Mouse (Mus musculus): ENCODE results near the gene Cdc42. TPM values are rescaled to one million over a fixed set of nuclear protein-coding genes. Genes with fewer than 3 reads are reported as not detected.

The Cdc42 gene
- polyA plus RNA-seq, 1 experiment from 2014 or later: 722 TPM

DNA sequence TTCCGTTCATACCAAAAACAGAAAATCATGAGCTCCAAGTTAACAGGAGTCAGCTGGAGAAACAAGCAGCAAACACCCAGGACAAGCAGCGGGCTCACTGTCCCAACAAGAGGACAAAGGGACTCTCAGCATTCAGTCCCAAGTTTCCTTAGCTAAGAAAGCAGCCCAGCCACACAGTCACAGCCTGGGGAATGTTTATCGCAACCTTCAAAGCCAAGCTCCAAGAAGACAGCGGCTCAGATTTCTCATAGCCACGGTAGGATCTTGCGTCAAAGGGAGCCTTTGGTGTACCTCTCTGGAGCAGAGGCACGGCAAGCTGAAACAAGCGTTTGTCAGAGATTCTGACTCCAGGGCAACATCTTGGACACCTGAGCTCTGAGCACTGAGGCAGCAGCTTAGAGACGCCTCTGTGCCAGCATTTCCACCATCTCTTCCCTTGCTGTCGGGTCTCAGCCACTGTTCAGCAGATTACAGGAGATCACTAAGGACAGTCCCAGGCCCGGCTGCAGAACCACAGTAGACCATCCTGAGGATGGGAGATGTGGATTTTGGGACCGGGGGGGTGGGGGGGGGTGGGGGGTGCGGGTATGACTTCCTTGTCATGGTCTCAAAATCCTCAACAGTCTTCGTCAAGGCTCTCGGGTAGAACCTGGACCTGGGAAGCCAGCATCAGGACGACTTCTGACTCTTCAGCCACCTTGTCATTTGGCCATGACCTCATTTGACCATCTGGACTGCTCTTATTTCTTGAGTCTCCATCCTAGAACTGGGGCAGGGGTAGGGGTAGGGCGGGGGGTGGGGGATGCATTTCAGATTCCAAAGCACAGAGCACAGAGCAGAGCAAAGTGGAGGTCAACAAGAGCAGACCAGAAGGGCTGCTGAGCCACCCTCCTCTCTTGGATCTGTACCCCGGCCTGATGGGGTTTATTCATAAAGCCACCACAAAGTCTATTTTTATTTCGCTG is 18.1 kb upstream of the Cdc42 start:
- Histone ChIP-seq H3K36me3 (ENCODE audit: control insufficient read depth, insufficient read depth, low read length) (no peaks in the 10 kb centered on the region), H3K27me3 (ENCODE audit: control insufficient read depth, insufficient read depth, low read length) (no peaks in the 10 kb centered on the region), H3K27ac (ENCODE audit: low read depth, low read length) (no peak overlapping the region), H3K4me3 (ENCODE audit: low read depth, low read length) (no peak overlapping the region), H3K9me3 (ENCODE audit: control insufficient read depth, low read length) (no peaks in the 10 kb centered on the region), H3K9ac (ENCODE audit: low read length) (no peak overlapping the region), H3K4me2 (ENCODE audit: low read depth) (no peak overlapping the region), H3K4me1 (ENCODE audit: control insufficient read depth, insufficient read depth, low read length) (no peaks in the 10 kb centered on the region)
- peak; percentile 30 for DNase-seq (ENCODE audit: low spot score)
- no peak for ATAC-seq (ENCODE audit: insufficient read depth, low FRiP score, low TSS enrichment)
- 49% methylated on average over 19 of the region's 19 CpGs for WGBS

DNA sequence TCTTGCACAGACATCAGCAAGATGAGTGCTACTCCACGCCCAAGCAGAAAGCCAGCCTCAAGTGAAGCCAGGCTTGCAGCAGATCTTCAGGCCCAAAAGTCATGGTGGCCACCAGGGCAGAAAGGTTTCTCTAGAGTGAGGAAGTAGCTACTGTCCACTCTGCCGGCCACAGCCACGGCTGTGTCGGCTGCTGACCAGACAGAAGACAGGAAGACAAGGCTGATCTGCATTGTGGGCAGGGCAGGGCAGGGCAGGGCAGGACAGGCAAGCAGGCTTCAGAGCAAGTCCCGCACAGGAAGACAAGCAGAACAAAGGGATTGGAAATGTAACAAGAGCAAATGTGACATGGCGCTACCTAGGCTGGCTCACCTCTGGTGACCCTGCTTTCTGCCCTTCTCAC is 16.2 kb upstream of the Cdc42 start:
- Histone ChIP-seq H3K27ac (ENCODE audit: low read depth, low read length) (no peak overlapping the region), H3K4me1 (ENCODE audit: control insufficient read depth, insufficient read depth, low read length) (no peaks in the 10 kb centered on the region), H3K36me3 (ENCODE audit: control insufficient read depth, insufficient read depth, low read length) (no peaks in the 10 kb centered on the region), H3K27me3 (ENCODE audit: control insufficient read depth, insufficient read depth, low read length) (no peaks in the 10 kb centered on the region), H3K9ac (ENCODE audit: low read length) (no peak overlapping the region), H3K4me3 (ENCODE audit: low read depth, low read length) (no peak overlapping the region), H3K9me3 (ENCODE audit: control insufficient read depth, low read length) (no peaks in the 10 kb centered on the region), H3K4me2 (ENCODE audit: low read depth) (no peak overlapping the region)
- no peak for ATAC-seq (ENCODE audit: insufficient read depth, low FRiP score, low TSS enrichment)
- 65% methylated on average over 6 of the region's 6 CpGs for WGBS
- DNase-seq (ENCODE audit: low spot score): no peak

DNA sequence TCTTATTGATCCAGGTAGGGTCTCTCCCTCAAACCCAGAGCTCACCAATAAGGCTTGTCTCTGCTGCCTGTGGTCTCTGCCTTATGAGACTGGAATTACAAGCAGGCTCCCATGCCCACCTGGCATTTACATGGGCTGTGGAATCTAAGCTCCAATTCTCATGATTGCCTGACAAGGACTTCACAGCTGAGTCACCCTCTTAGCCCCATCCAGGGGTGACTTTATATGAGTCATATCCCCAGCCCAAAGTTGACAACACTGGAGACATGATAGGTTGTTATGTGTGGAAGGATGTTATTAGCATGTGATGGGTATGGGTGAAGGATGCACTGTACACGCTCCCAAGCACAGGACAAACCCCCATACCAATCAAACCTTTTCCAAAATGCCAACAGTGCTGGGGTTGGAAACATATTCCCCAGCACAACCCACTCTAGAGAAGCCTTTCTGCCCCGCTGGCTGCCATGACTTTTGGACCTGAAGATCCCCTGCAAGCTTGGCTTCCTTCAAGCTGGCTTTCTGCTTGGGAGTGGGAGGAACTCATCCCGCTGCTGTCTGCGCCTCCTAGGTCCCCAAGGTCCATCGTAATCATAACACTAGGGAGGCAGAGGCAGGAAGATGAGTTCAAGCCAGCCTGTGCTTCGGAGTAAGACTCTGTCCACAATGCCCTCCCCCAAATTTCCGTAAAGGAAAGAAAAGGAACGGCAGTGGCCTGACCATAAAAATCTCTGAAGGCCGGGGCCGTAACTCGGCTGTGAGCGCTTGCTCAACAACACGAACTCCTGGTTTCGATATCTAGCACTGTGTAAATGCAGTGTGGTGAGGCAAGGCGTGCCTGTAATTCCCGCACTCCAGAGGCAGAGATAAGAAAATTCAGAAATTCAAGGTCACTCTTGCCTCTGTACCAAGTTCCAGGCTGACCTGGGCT is 14.3 kb upstream of the Cdc42 start:
- WGBS: 80% methylated on average over 16 of the region's 16 CpGs
- Histone ChIP-seq H3K27ac (ENCODE audit: low read depth, low read length) (no peak overlapping the region), H3K4me1 (ENCODE audit: control insufficient read depth, insufficient read depth, low read length) (no peaks in the 10 kb centered on the region), H3K9ac (ENCODE audit: low read length) (no peak overlapping the region), H3K9me3 (ENCODE audit: control insufficient read depth, low read length) (no peaks in the 10 kb centered on the region), H3K27me3 (ENCODE audit: control insufficient read depth, insufficient read depth, low read length) (no peaks in the 10 kb centered on the region), H3K4me3 (ENCODE audit: low read depth, low read length) (no peak overlapping the region), H3K4me2 (ENCODE audit: low read depth) (no peak overlapping the region), H3K36me3 (ENCODE audit: control insufficient read depth, insufficient read depth, low read length) (no peaks in the 10 kb centered on the region)
- no peak for DNase-seq (ENCODE audit: low spot score)
- ATAC-seq (ENCODE audit: insufficient read depth, low FRiP score, low TSS enrichment): no peak

DNA sequence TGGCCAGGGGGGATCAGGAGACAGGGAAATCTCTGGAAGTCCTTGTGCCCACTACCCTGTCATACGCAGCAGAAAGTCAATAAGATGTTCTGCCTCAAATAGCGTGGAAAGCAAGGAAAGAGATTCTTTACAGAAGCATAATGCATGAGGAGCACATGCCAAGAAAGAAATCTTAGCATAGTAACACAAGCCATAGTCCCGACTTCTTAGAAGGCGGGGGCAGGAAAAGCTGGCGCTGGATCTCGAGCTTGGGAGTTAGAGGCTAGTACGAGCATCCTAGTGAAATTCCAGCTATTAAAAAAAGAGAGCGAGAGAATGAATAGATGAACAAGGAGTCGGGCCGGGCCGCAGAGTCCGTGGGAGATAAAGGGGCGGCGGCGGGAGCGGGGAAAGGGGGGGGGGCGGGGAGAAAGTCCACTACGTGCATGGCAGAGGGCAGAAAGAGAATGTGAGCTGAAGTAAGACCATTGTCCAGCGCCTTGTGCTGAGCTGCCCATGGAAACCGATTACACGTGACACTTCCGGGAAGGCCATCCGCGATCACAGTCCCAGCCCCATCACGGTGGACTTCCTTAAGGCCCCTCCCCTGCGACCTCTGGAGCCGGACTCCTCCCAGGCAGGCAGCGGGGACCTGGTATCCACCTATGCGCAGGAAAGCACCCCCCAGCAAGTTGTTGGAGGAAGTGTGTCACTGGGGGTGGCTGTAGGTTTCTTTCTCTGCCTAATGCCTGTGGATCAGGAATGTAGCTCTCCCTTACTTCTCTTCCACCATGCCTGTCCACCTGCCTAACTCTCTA is 12.6 kb upstream of the Cdc42 start:
- H3K4me2 ChIP-seq (ENCODE audit: low read depth): peak overlapping the region; percentile 42
- no peak for ATAC-seq (ENCODE audit: insufficient read depth, low FRiP score, low TSS enrichment)
- H3K9ac ChIP-seq (ENCODE audit: low read length): peak overlapping the region; percentile 20
- 15% methylated on average over 27 of the region's 29 CpGs for WGBS
- H3K36me3 ChIP-seq (ENCODE audit: control insufficient read depth, insufficient read depth, low read length): no peaks in the 10 kb centered on the region
- no peak overlapping the region for H3K27ac ChIP-seq (ENCODE audit: low read depth, low read length)
- peak overlapping the region; percentile 12; the same call in 1 of the 2 replicates for H3K4me3 ChIP-seq (ENCODE audit: low read depth, low read length)
- H3K4me1 ChIP-seq (ENCODE audit: control insufficient read depth, insufficient read depth, low read length): no peaks in the 10 kb centered on the region
- H3K9me3 ChIP-seq (ENCODE audit: control insufficient read depth, low read length): no peaks in the 10 kb centered on the region
- DNase-seq (ENCODE audit: low spot score): peak; percentile 45
- no peaks in the 10 kb centered on the region for H3K27me3 ChIP-seq (ENCODE audit: control insufficient read depth, insufficient read depth, low read length)

DNA sequence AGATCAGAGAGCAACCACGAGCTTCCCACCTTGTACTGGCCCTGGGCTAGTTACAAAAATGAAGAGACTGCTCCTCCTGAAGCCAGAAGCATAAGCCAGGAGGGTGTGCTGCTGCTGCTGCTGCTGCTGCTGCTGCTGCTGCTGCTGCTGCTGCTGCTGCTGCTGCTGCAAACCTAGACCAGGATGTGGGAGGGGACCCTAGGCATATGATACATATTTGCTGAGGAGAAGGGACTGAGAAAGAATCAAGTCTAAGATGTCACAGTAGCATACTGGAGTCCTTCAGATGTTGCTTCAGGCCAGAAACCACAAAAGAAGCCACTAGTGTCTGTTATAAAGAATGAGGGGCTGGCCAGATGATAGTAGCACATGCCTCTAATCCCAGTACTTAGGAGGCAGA is 10.7 kb upstream of the Cdc42 start:
- Histone ChIP-seq H3K27ac (ENCODE audit: low read depth, low read length) (no peak overlapping the region), H3K36me3 (ENCODE audit: control insufficient read depth, insufficient read depth, low read length) (no peaks in the 10 kb centered on the region), H3K9me3 (ENCODE audit: control insufficient read depth, low read length) (no peaks in the 10 kb centered on the region), H3K27me3 (ENCODE audit: control insufficient read depth, insufficient read depth, low read length) (no peaks in the 10 kb centered on the region), H3K4me3 (ENCODE audit: low read depth, low read length) (no peak overlapping the region), H3K4me1 (ENCODE audit: control insufficient read depth, insufficient read depth, low read length) (no peaks in the 10 kb centered on the region), H3K9ac (ENCODE audit: low read length) (no peak overlapping the region), H3K4me2 (ENCODE audit: low read depth) (no peak overlapping the region)
- 19% methylated on average over 1 of the region's 1 CpGs for WGBS
- no peak for DNase-seq (ENCODE audit: low spot score)
- ATAC-seq (ENCODE audit: insufficient read depth, low FRiP score, low TSS enrichment): no peak

DNA sequence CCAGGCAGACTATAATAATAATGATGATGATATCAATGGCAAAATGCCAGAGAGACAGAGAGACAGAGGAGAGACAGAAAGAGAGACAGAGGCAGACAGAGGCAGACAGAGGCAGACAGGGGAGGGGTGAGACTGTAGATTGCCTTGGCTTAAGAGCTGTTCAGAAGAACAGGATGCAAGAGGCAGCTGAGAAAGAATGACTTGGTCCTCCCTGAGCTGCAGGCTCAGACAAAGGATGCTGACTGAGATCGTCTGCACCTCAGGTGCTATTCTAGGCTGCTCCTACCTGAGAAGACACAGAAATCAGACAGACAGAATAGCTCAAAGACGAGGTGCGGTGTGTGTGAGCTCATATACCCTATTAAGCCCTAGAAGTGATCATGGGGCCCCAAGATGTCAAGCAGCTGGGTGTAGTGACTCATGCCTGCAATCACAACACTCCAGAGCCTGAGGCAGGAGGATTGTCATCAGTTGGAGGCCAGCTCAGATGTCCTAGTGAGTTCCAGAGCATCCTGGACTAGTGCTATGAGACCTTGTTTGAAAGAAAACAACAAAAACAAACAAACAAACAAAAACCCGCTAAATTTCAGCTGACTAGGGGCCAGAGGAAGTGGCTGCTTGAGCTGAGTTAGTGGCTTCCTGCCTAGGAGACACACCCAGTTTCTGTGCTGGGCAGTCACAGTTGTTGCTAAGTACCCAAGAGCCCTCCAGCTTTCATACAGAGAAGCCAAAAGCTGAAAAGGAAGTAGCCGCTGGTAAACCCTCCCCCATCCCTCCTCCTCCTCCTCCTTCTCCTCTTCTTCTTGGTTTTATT is 10.0 kb upstream of the Cdc42 start:
- H3K27me3 ChIP-seq (ENCODE audit: control insufficient read depth, insufficient read depth, low read length): no peaks in the 10 kb centered on the region
- DNase-seq (ENCODE audit: low spot score): no peak
- no peak for ATAC-seq (ENCODE audit: insufficient read depth, low FRiP score, low TSS enrichment)
- no peak overlapping the region for H3K9ac ChIP-seq (ENCODE audit: low read length)
- no peaks in the 10 kb centered on the region for H3K9me3 ChIP-seq (ENCODE audit: control insufficient read depth, low read length)
- H3K36me3 ChIP-seq (ENCODE audit: control insufficient read depth, insufficient read depth, low read length): no peaks in the 10 kb centered on the region
- no peaks in the 10 kb centered on the region for H3K4me1 ChIP-seq (ENCODE audit: control insufficient read depth, insufficient read depth, low read length)
- no peak overlapping the region for H3K4me2 ChIP-seq (ENCODE audit: low read depth)
- H3K4me3 ChIP-seq (ENCODE audit: low read depth, low read length): no peak overlapping the region
- 51% methylated on average over 5 of the region's 5 CpGs for WGBS
- no peak overlapping the region for H3K27ac ChIP-seq (ENCODE audit: low read depth, low read length)

GRCm38 (mm10) chr4:137366097-137366496 is 8.6 kb upstream of the Cdc42 start:
- no peak for DNase-seq (ENCODE audit: low spot score)
- no peak overlapping the region for H3K27ac ChIP-seq (ENCODE audit: low read depth, low read length)
- H3K9me3 ChIP-seq (ENCODE audit: control insufficient read depth, low read length): no peaks in the 10 kb centered on the region
- H3K27me3 ChIP-seq (ENCODE audit: control insufficient read depth, insufficient read depth, low read length): no peaks in the 10 kb centered on the region
- no peak for ATAC-seq (ENCODE audit: insufficient read depth, low FRiP score, low TSS enrichment)
- H3K9ac ChIP-seq (ENCODE audit: low read length): no peak overlapping the region
- no peaks in the 10 kb centered on the region for H3K4me1 ChIP-seq (ENCODE audit: control insufficient read depth, insufficient read depth, low read length)
- H3K4me3 ChIP-seq (ENCODE audit: low read depth, low read length): no peak overlapping the region
- no peak overlapping the region for H3K4me2 ChIP-seq (ENCODE audit: low read depth)
- 88% methylated on average over 4 of the region's 4 CpGs for WGBS
- no peaks in the 10 kb centered on the region for H3K36me3 ChIP-seq (ENCODE audit: control insufficient read depth, insufficient read depth, low read length)
